Mouse (Mus musculus) MEL (cell line): Measurements from ENCODE around the gene Kbtbd12. TPM values are rescaled to one million over a fixed set of nuclear protein-coding genes. Genes with fewer than 3 reads are reported as not detected.

ENCODE experiments used
- DNase-seq: peaks from one replicate; pipeline ENCODE4 v3.0.0; 2011; ENCODE audit warnings: low read depth, low spot score
- H3K27ac ChIP-seq: 2 replicates; pipeline ENCODE4 v1.5.1; 2012; ENCODE audit warnings: low read depth, mild to moderate bottlenecking, control low read depth, low read length, moderate library complexity; ENCODE audit not compliant: control insufficient read depth
- H3K27me3 ChIP-seq, 2 experiments: fragments of 150-350 bp in 1 of 2; sonication (generic) in 1 of 2; 2 replicates each; pipeline ENCODE4 v1.6.1; 2012; ENCODE audit warnings: low read length in 2 of 2, mild to moderate bottlenecking in 2 of 2, improper control_type of control experiment in 1 of 2, moderate library complexity in 1 of 2; ENCODE audit not compliant: insufficient read depth in 2 of 2, control insufficient read depth in 1 of 2
- H3K36me3 ChIP-seq, 2 experiments: 2 replicates each; pipeline ENCODE4 v1.6.1; 2012 to 2014; ENCODE audit warnings: low read length in 2 of 2, improper control_type of control experiment in 1 of 2, inconsistent platforms in 1 of 2, mild to moderate bottlenecking in 1 of 2; ENCODE audit not compliant: insufficient read depth in 2 of 2, control insufficient read depth in 1 of 2
- H3K4me1 ChIP-seq, 2 experiments: fragments of 150-350 bp in 1 of 2; sonication (generic) in 1 of 2; 2 replicates each; pipeline ENCODE4 v1.6.1; 2012; ENCODE audit warnings: low read length in 2 of 2, improper control_type of control experiment in 1 of 2, mild to moderate bottlenecking in 1 of 2; ENCODE audit not compliant: insufficient read depth in 2 of 2, control insufficient read depth in 1 of 2
- H3K4me3 ChIP-seq, 2 experiments: fragments of 150-350 bp in 1 of 2; sonication (generic) in 1 of 2; 2 replicates each; pipeline ENCODE4 v1.5.1; 2012; ENCODE audit warnings: low read depth in 2 of 2, low read length in 2 of 2, mild to moderate bottlenecking in 2 of 2, moderate library complexity in 2 of 2, control low read depth in 1 of 2, improper control_type of control experiment in 1 of 2; ENCODE audit not compliant: control insufficient read depth in 1 of 2, insufficient read depth in 1 of 2
- H3K79me2 ChIP-seq: 2 replicates; pipeline ENCODE4 v1.6.1; 2012; ENCODE audit warnings: mild to moderate bottlenecking, low read length, moderate library complexity; ENCODE audit not compliant: control insufficient read depth, poor library complexity, insufficient read depth
- H3K9ac ChIP-seq: 2 replicates; pipeline ENCODE4 v1.6.1; 2012; ENCODE audit warnings: low read depth, mild to moderate bottlenecking, control low read depth, low read length, moderate library complexity; ENCODE audit not compliant: control insufficient read depth, poor library complexity, severe bottlenecking
- H3K9me3 ChIP-seq: fragments of 150-350 bp; sonication (generic); replicated peaks from 2 replicates; pipeline ENCODE4 v1.6.1; 2012; ENCODE audit warnings: mild to moderate bottlenecking, low read length, improper control_type of control experiment, moderate library complexity; ENCODE audit not compliant: insufficient read depth
- CTCF ChIP-seq, 3 experiments: IDR thresholded peaks in 2 of 3; conservative IDR thresholded peaks in 1 of 3; 2 replicates each; pipeline ENCODE4 v1.5.1; 2011 to 2012; ENCODE audit warnings: low read length in 3 of 3, low read depth in 2 of 3, mild to moderate bottlenecking in 2 of 3, improper control_type of control experiment in 1 of 3, inconsistent platforms in 1 of 3, mixed read lengths in 1 of 3, moderate library complexity in 1 of 3; ENCODE audit not compliant: control insufficient read depth in 1 of 3, insufficient read depth in 1 of 3, poor library complexity in 1 of 3, severe bottlenecking in 1 of 3
- ELF1 ChIP-seq: IDR thresholded peaks from 2 replicates; pipeline ENCODE4 v1.6.1; 2014; ENCODE audit warnings: low read depth, mild to moderate bottlenecking, inconsistent platforms, low read length, improper control_type of control experiment, moderate library complexity
- EP300 ChIP-seq, 2 experiments: IDR thresholded peaks; 2 replicates each; pipeline ENCODE4 v1.6.1; 2011; ENCODE audit warnings: improper control_type of control experiment in 2 of 2, low read length in 2 of 2, low read depth in 1 of 2, mild to moderate bottlenecking in 1 of 2
- ETS1 ChIP-seq: IDR thresholded peaks from 2 replicates; pipeline ENCODE4 v1.6.1; 2012; ENCODE audit warnings: low read depth, mild to moderate bottlenecking, inconsistent platforms, low read length, improper control_type of control experiment, moderate library complexity
- GATA1 ChIP-seq: IDR thresholded peaks from 2 replicates; pipeline ENCODE4 v1.6.1; 2011; ENCODE audit warnings: low read depth, low read length, improper control_type of control experiment
- MAZ ChIP-seq: IDR thresholded peaks from 2 replicates; pipeline ENCODE4 v1.6.1; 2012; ENCODE audit warnings: low read depth, mild to moderate bottlenecking, inconsistent platforms, low read length, improper control_type of control experiment
- MEF2A ChIP-seq: IDR thresholded peaks from 2 replicates; pipeline ENCODE4 v1.6.1; 2014; ENCODE audit warnings: low read depth, mild to moderate bottlenecking, inconsistent platforms, low read length, improper control_type of control experiment; ENCODE audit not compliant: poor library complexity, insufficient replicate concordance, severe bottlenecking; ENCODE audit errors: extremely low read depth
- MYC ChIP-seq: IDR thresholded peaks from 2 replicates; pipeline ENCODE4 v1.6.1; 2011; ENCODE audit warnings: low read depth, mild to moderate bottlenecking, low read length, improper control_type of control experiment, moderate library complexity
- NRF1 ChIP-seq: IDR thresholded peaks from 2 replicates; pipeline ENCODE4 v1.6.1; 2014; ENCODE audit warnings: low read depth, mild to moderate bottlenecking, inconsistent platforms, low read length, improper control_type of control experiment, moderate library complexity; ENCODE audit not compliant: poor library complexity, insufficient read depth, severe bottlenecking
- POLR2A ChIP-seq, 2 experiments: IDR thresholded peaks; 2 replicates each; pipeline ENCODE4 v1.6.1; 2011 to 2012; ENCODE audit warnings: low read length in 2 of 2, mild to moderate bottlenecking in 2 of 2, control low read depth in 1 of 2, improper control_type of control experiment in 1 of 2, low read depth in 1 of 2, moderate library complexity in 1 of 2; ENCODE audit not compliant: control insufficient read depth in 1 of 2, insufficient read depth in 1 of 2, poor library complexity in 1 of 2
- POLR2AphosphoS2 ChIP-seq: IDR thresholded peaks from 2 replicates; pipeline ENCODE4 v1.6.1; 2011; ENCODE audit warnings: low read length, improper control_type of control experiment
- RCOR1 ChIP-seq: IDR thresholded peaks from 2 replicates; pipeline ENCODE4 v1.6.1; 2012; ENCODE audit warnings: low read depth, mild to moderate bottlenecking, inconsistent platforms, low read length, improper control_type of control experiment
- TAL1 ChIP-seq: IDR thresholded peaks from 2 replicates; pipeline ENCODE4 v1.6.1; 2012; ENCODE audit warnings: mild to moderate bottlenecking, inconsistent platforms, low read length, moderate library complexity, mixed read lengths
- TBP ChIP-seq: IDR thresholded peaks from 2 replicates; pipeline ENCODE4 v1.8.0; 2011; ENCODE audit warnings: low read depth, low read length, improper control_type of control experiment
- TCF12 ChIP-seq: IDR thresholded peaks from 2 replicates; pipeline ENCODE4 v1.6.1; 2014; ENCODE audit warnings: low read depth, mild to moderate bottlenecking, inconsistent platforms, low read length, improper control_type of control experiment, moderate library complexity
- USF1 ChIP-seq: IDR thresholded peaks from 2 replicates; pipeline ENCODE4 v1.6.1; 2014; ENCODE audit warnings: low read depth, mild to moderate bottlenecking, inconsistent platforms, low read length, improper control_type of control experiment, moderate library complexity
- polyA plus RNA-seq, 2 experiments: library from polyadenylated mRNA; stranded (reverse) in 1 of 2; unstranded in 1 of 2; fragments of >175 nt in 1 of 2; fragments of >200 nt in 1 of 2; gene quantifications; 2 replicates each; pipeline versions ENCODE4 v1.2.1 to v1.2.4; 2012; ENCODE audit warnings: low replicate concordance in 2 of 2, low read depth in 1 of 2; ENCODE audit not compliant: insufficient read length in 2 of 2, insufficient read depth in 1 of 2, missing spikeins in 1 of 2
- total RNA-seq: library from RNA; depleted of rRNA; stranded (reverse); fragments of 300-350 nt; gene quantifications from 2 replicates; pipeline ENCODE4 v1.2.3, GENCODE M21; 2012

Gene Kbtbd12
- total and polyA plus RNA-seq, 3 experiments = 0.04 TPM; not detected in 2

- TF ChIP-seq NRF1 (no peak), TBP (no peak)
Observed at GRCm38 (mm10) chr6:88513984-88514383, 123.8 kb downstream of the Kbtbd12 start (continued).

- no peaks in the 10 kb centered on the region for H3K27me3 ChIP-seq
- no peaks in the 10 kb centered on the region for H3K9me3 ChIP-seq
- no peak overlapping the region for H3K4me3 ChIP-seq
- H3K27ac ChIP-seq = peak overlapping the region; percentile 41
- peaks cover 8 to 21% of the 10 kb centered on the region in 2 experiments for H3K36me3 ChIP-seq
- DNase-seq = no peak
- H3K79me2 ChIP-seq = no peaks in the 10 kb centered on the region
- H3K9ac ChIP-seq = no peak overlapping the region
- H3K4me1 ChIP-seq = peaks cover 11 to 39% of the 10 kb centered on the region in 2 experiments
- no peak for TF ChIP-seq MAZ
- TF ChIP-seq CTCF (IDR thresholded peaks at IDR 0.05 in 2 of 3, conservative IDR thresholded peaks at IDR 0.05 in 1 of 3; ENCODE audit: control insufficient read depth in 1 of 3, insufficient read depth in 1 of 3, low read depth in 2 of 3, low read length in 3 of 3, poor library complexity in 1 of 3, severe bottlenecking in 1 of 3) = 0 out of 6 replicates have a peak, but pooled peaks of 1 of the 3 experiments have one; percentile 15
Observed at GRCm38 (mm10) chr6:88503044-88503443, 134.7 kb downstream of the Kbtbd12 start.

- Histone ChIP-seq H3K9me3 (no peaks in the 10 kb centered on the region), H3K4me3 (no peak overlapping the region), H3K79me2 (no peaks in the 10 kb centered on the region)
- peak; percentile 62 for DNase-seq
- peak; percentile 75 for TF ChIP-seq POLR2AphosphoS2
- TF ChIP-seq ELF1 = no peak
- peak in 1 of 2 experiments; percentile 17; a peak in 1 of 4 replicates for TF ChIP-seq POLR2A (IDR thresholded peaks at IDR 0.05; ENCODE audit: control insufficient read depth in 1 of 2, insufficient read depth in 1 of 2, low read depth in 1 of 2, low read length in 2 of 2, poor library complexity in 1 of 2)
- peak; percentile 72; the same call in 1 of the 2 replicates for TF ChIP-seq MEF2A
- peak; percentile 71 for TF ChIP-seq ETS1
- TF ChIP-seq GATA1 = peak; percentile 85
- peak; percentile 56 to 73; a peak in 3 of 4 replicates for TF ChIP-seq EP300 (IDR thresholded peaks at IDR 0.05; ENCODE audit: low read depth in 1 of 2, low read length in 2 of 2)
- no peak for TF ChIP-seq MYC
- peak; percentile 90 for TF ChIP-seq TCF12
- no peak for TF ChIP-seq USF1
- TF ChIP-seq RCOR1 = 0 out of 2 replicates have a peak, but pooled peaks have one; percentile 3
- TF ChIP-seq TAL1 = 0 out of 2 replicates have a peak, but pooled peaks have one; percentile 45
- TF ChIP-seq, all 39 proteins: peak for 9
- H3K27ac ChIP-seq = peak overlapping the region; percentile 41
- no peaks in the 10 kb centered on the region for H3K27me3 ChIP-seq
- H3K4me1 ChIP-seq = peaks cover 11 to 39% of the 10 kb centered on the region in 2 experiments
- H3K36me3 ChIP-seq = peaks cover 6 to 21% of the 10 kb centered on the region in 2 experiments
- no peak overlapping the region for H3K9ac ChIP-seq
Observed at GRCm38 (mm10) chr6:88502030-88502970, 135.4 kb downstream of the Kbtbd12 start.
